Mouse (Mus musculus) cortical plate, adult 2 months (tissue): ENCODE data around the gene Gigyf1.

Experiments used
- CTCF ChIP-seq: fragments of 200-500 bp; IDR thresholded peaks from 2 replicates; pipeline ENCODE4 v1.5.1; 2011; ENCODE audit warnings: mild to moderate bottlenecking, control low read depth, low read length; ENCODE audit not compliant: insufficient read depth; ENCODE audit errors: extremely low read depth
- POLR2A ChIP-seq: fragments of 200-500 bp; IDR thresholded peaks from 2 replicates; pipeline ENCODE4 v1.6.1; 2011; ENCODE audit warnings: mild to moderate bottlenecking, low read length, control low read depth; ENCODE audit not compliant: insufficient read depth; ENCODE audit errors: extremely low read depth

DNA sequence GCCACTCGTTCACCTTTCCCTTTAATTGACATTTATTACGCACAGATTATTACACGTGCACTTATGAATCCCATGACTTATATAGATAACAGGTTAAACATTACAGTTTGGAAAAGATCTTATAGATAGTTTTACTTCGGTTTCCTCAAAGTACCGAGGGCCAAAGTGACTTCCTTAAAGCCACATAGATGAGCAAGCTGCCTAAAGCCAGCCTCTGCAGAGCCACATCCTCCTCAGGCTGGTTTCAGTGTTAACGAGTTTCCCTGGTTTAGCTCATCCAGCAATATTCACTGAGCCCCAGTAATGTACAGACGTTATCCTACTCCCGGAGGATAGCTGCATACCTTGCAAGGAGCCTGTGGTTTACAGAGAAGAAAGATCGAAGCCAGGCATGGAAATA is 17.0 kb downstream of the Gigyf1 start:
- TF ChIP-seq CTCF (no peak), POLR2A (no peak)
